Mouse (Mus musculus) stomach, postnatal 0 days (tissue): Measurements from ENCODE around the gene Arl5a. TPM values are rescaled to one million over a fixed set of nuclear protein-coding genes. Genes with fewer than 3 reads are reported as not detected.

Experiments
- ATAC-seq: fragments of 200-750 bp; cut with Nextera tagmentation; 2 replicates; pipeline ENCODE4 v1.8.0; 2017; ENCODE audit not compliant: low FRiP score, low TSS enrichment
- DNase-seq: peaks from one replicate; pipeline ENCODE4 v3.0.0-alpha.2; 2016; ENCODE audit warnings: low spot score
- H3K27ac ChIP-seq: fragments of 300-500 bp; sonication (generic); replicated peaks from 2 replicates; pipeline ENCODE4 v1.5.1; 2014; ENCODE audit warnings: mild to moderate bottlenecking, control low read depth
- H3K27me3 ChIP-seq: fragments of 300-500 bp; sonication (generic); 2 replicates; pipeline ENCODE4 v1.6.1; 2014; ENCODE audit warnings: low read length; ENCODE audit not compliant: control insufficient read depth, insufficient read depth
- H3K36me3 ChIP-seq: fragments of 300-500 bp; sonication (generic); 2 replicates; pipeline ENCODE4 v1.6.1; 2014; ENCODE audit warnings: low read length, mixed read lengths; ENCODE audit not compliant: control insufficient read depth, insufficient read depth
- H3K4me1 ChIP-seq: fragments of 300-500 bp; sonication (generic); replicated peaks from 2 replicates; pipeline ENCODE4 v1.6.1; 2014; ENCODE audit warnings: antibody characterized with exemption; ENCODE audit not compliant: control insufficient read depth, insufficient read depth
- H3K4me2 ChIP-seq: fragments of 300-500 bp; sonication (generic); replicated peaks from 2 replicates; pipeline ENCODE4 v1.6.1; 2014; ENCODE audit warnings: low read depth, mild to moderate bottlenecking, control low read depth, moderate library complexity
- H3K4me3 ChIP-seq: fragments of 300-500 bp; sonication (generic); 2 replicates; pipeline ENCODE4 v1.5.1; 2014; ENCODE audit warnings: low read depth, low read length, control low read depth
- H3K9ac ChIP-seq: fragments of 300-500 bp; sonication (generic); 2 replicates; pipeline ENCODE4 v1.6.1; 2014; ENCODE audit warnings: mild to moderate bottlenecking, low read length, control low read depth, mixed read lengths
- H3K9me3 ChIP-seq: fragments of 300-500 bp; sonication (generic); 2 replicates; pipeline ENCODE4 v1.6.1; 2016; ENCODE audit warnings: low read length; ENCODE audit not compliant: control insufficient read depth
- CTCF ChIP-seq: IDR thresholded peaks from 2 replicates; pipeline ENCODE4 v1.5.1; 2016; ENCODE audit warnings: antibody characterized with exemption, low read depth, mild to moderate bottlenecking, moderate library complexity
- EP300 ChIP-seq: optimal IDR thresholded peaks from 2 replicates; pipeline ENCODE3; 2016; ENCODE audit warnings: antibody characterized with exemption
- WGBS: fragments of 180-500 bp; shearing (Covaris S2); extraction: QIAGEN DNeasy Blood & Tissue Kit; methylation state at CpG from one replicate; pipeline ENCODE4 v1.1.7; 2014; 5-methylcytosine and 5-hydroxymethylcytosine counted together
- polyA plus RNA-seq: library from polyadenylated mRNA; unstranded; fragments of >200 nt; fragmentation: Nextera tagmentation; extraction: Ambion mirVana; gene quantifications from 2 replicates; pipeline ENCODE4 v1.2.1, GENCODE M21; 2015

Arl5a gene
- 17.8 and 17.9 TPM in 2 replicates for polyA plus RNA-seq

- WGBS: under 1% methylated on average over 39 of the region's 57 CpGs
- peak; percentile 97 for ATAC-seq
- no peak for TF ChIP-seq EP300
- no peak for TF ChIP-seq CTCF
- H3K27me3 ChIP-seq: no peaks in the 10 kb centered on the region
- peak within 1 kb of the TSS; percentile 88 for H3K27ac ChIP-seq
- peak within 1 kb of the TSS; percentile 93 for H3K9ac ChIP-seq
- peak within 1 kb of the TSS; percentile 98 for H3K4me3 ChIP-seq
- H3K4me2 ChIP-seq: peak within 1 kb of the TSS; percentile 88
- no peaks in the 10 kb centered on the region for H3K9me3 ChIP-seq
- DNase-seq: peak; percentile 97
- 0 out of 2 replicates have a peak, but pooled peaks cover 2% of the 10 kb centered on the region for H3K4me1 ChIP-seq
- no peaks in the 10 kb centered on the region for H3K36me3 ChIP-seq
These were observed at the start of gene Arl5a for GRCm38 (mm10) chr2:52424747-52425522. Gene Arl5a (minus strand): TSS chr2:52424901.

GRCm38 (mm10) chr2:52471545-52472291, 47.0 kb upstream of the Arl5a start:
- no peak overlapping the region for H3K27ac ChIP-seq
- TF ChIP-seq EP300: no peak
- TF ChIP-seq CTCF: no peak
- no peaks in the 10 kb centered on the region for H3K27me3 ChIP-seq
- no peak overlapping the region for H3K4me2 ChIP-seq
- H3K9me3 ChIP-seq: no peaks in the 10 kb centered on the region
- H3K9ac ChIP-seq: no peak overlapping the region
- no peaks in the 10 kb centered on the region for H3K4me1 ChIP-seq
- 26% methylated on average over 4 of the region's 4 CpGs for WGBS
- ATAC-seq (0 out of 2 replicates have a peak, but pooled peaks have one; percentile 24), DNase-seq (no peak)
- no peaks in the 10 kb centered on the region for H3K36me3 ChIP-seq
- no peak overlapping the region for H3K4me3 ChIP-seq

- WGBS: 85% methylated on average over 4 of the region's 4 CpGs
- no peak for TF ChIP-seq CTCF
- no peak for TF ChIP-seq EP300
- ATAC-seq: no peak
- H3K27ac ChIP-seq: no peak overlapping the region
- no peak for DNase-seq
- H3K4me1 ChIP-seq: no peaks in the 10 kb centered on the region
- no peaks in the 10 kb centered on the region for H3K27me3 ChIP-seq
- H3K4me3 ChIP-seq: no peak overlapping the region
- H3K9me3 ChIP-seq: no peaks in the 10 kb centered on the region
- no peaks in the 10 kb centered on the region for H3K36me3 ChIP-seq
- H3K9ac ChIP-seq: no peak overlapping the region
- no peak overlapping the region for H3K4me2 ChIP-seq
These were observed 45.4 kb upstream of the Arl5a start for GRCm38 (mm10) chr2:52470044-52470560.

GRCm38 (mm10) chr2:52467629-52468028, 42.9 kb upstream of the Arl5a start:
- Histone ChIP-seq H3K27me3 (no peaks in the 10 kb centered on the region), H3K9me3 (no peaks in the 10 kb centered on the region), H3K36me3 (no peaks in the 10 kb centered on the region), H3K9ac (no peak overlapping the region), H3K4me1 (no peaks in the 10 kb centered on the region), H3K4me2 (no peak overlapping the region), H3K4me3 (no peak overlapping the region), H3K27ac (no peak overlapping the region)
- ATAC-seq (no peak), DNase-seq (no peak)
- WGBS: 75% methylated on average over 6 of the region's 6 CpGs
- no peak for TF ChIP-seq CTCF
- TF ChIP-seq EP300: no peak

GRCm38 (mm10) chr2:52461206-52461967, 36.7 kb upstream of the Arl5a start:
- H3K4me2 ChIP-seq: no peak overlapping the region
- no peaks in the 10 kb centered on the region for H3K27me3 ChIP-seq
- H3K27ac ChIP-seq: no peak overlapping the region
- DNase-seq (no peak), ATAC-seq (no peak)
- H3K9ac ChIP-seq: no peak overlapping the region
- WGBS: 78% methylated on average over 12 of the region's 12 CpGs
- no peaks in the 10 kb centered on the region for H3K4me1 ChIP-seq
- TF ChIP-seq EP300 (no peak), CTCF (no peak)
- H3K9me3 ChIP-seq: no peaks in the 10 kb centered on the region
- no peak overlapping the region for H3K4me3 ChIP-seq
- H3K36me3 ChIP-seq: no peaks in the 10 kb centered on the region
